Mouse (Mus musculus): ENCODE measurements around the gene Grn. TPM values are rescaled to one million over a fixed set of nuclear protein-coding genes. Genes with fewer than 3 reads are reported as not detected.
A peak's percentile ranks its signal among the peaks of the same experiment; 100 is the strongest.
"Not testable (repeated sequence)": the region's sequence is repeated elsewhere in the genome, so short reads cannot be mapped to it uniquely, and the experiment has no call there.

Grn gene
- total RNA-seq, 2 experiments from 2014 or later, result 60.6 to 66.4 TPM

GRCm38 (mm10) chr11:102405544-102406285 lies 24.4 kb upstream of the Grn start:
- DNase-seq (ENCODE audit: low spot score in 2 of 2), result no peak
- no peak for TF ChIP-seq CTCF (conservative IDR thresholded peaks at IDR 0.05)
- peak overlapping the region; percentile 58 for H3K4me3 ChIP-seq
- H3K27ac ChIP-seq, result peak overlapping the region; percentile 95; the same call in 1 of the 2 replicates

GRCm38 (mm10) chr11:102406401-102406800 lies 23.7 kb upstream of the Grn start:
- no peak for TF ChIP-seq CTCF (conservative IDR thresholded peaks at IDR 0.05)
- no peak for DNase-seq (ENCODE audit: low spot score in 2 of 2)
- H3K27ac ChIP-seq, result peak overlapping the region; percentile 95
- peak overlapping the region; percentile 58 for H3K4me3 ChIP-seq

- TF ChIP-seq CTCF (conservative IDR thresholded peaks at IDR 0.05), result 0 out of 2 replicates have a peak, but pooled peaks have one; percentile 2
- peak; percentile 86 to 89 for DNase-seq (ENCODE audit: low spot score in 2 of 2)
- peak overlapping the region; percentile 95 for H3K27ac ChIP-seq
Observed at GRCm38 (mm10) chr11:102406900-102407833, 22.9 kb upstream of the Grn start.

GRCm38 (mm10) chr11:102407834-102408215 lies 22.3 kb upstream of the Grn start, which contains the start of gene Slc25a39:
Gene Slc25a39, minus strand, starts transcription at chr11:102407946.
- DNase-seq (ENCODE audit: low spot score in 2 of 2), result no peak
- TF ChIP-seq CTCF (conservative IDR thresholded peaks at IDR 0.05), result no peak
- Histone ChIP-seq H3K4me3 (peak within 1 kb of the TSS; percentile 58), H3K27ac (peak within 1 kb of the TSS; percentile 95)

More at GRCm38 (mm10) chr11:102406900-102407833, 22.9 kb upstream of the Grn start:
- H3K4me3 ChIP-seq, result peak overlapping the region; percentile 58

- Histone ChIP-seq H3K27ac (peak overlapping the region; percentile 95), H3K4me3 (peak overlapping the region; percentile 58)
- TF ChIP-seq CTCF (conservative IDR thresholded peaks at IDR 0.05), result no peak
- peak; percentile 95 to 98 for DNase-seq (ENCODE audit: low spot score in 2 of 2)
Observed at GRCm38 (mm10) chr11:102408344-102408876, 21.7 kb upstream of the Grn start.

- no peak for DNase-seq (ENCODE audit: low spot score in 2 of 2)
- Histone ChIP-seq H3K27ac (peak overlapping the region; percentile 75), H3K4me3 (peak overlapping the region; percentile 58)
- no peak for TF ChIP-seq CTCF (conservative IDR thresholded peaks at IDR 0.05)
Observed at GRCm38 (mm10) chr11:102408888-102409794, 21.0 kb upstream of the Grn start.

- H3K4me3 ChIP-seq, result no peak overlapping the region
- no peak overlapping the region for H3K27ac ChIP-seq
- no peak for DNase-seq (ENCODE audit: low spot score in 2 of 2)
- TF ChIP-seq CTCF (conservative IDR thresholded peaks at IDR 0.05), result no peak
Observed at GRCm38 (mm10) chr11:102409795-102410330, 20.3 kb upstream of the Grn start.

GRCm38 (mm10) chr11:102410345-102410744 lies 19.8 kb upstream of the Grn start:
- not testable (repeated sequence) for H3K27ac ChIP-seq; H3K4me3 ChIP-seq; DNase-seq (ENCODE audit: low spot score in 2 of 2)
- TF ChIP-seq CTCF (conservative IDR thresholded peaks at IDR 0.05), result 0 out of 2 replicates have a peak, but pooled peaks have one; percentile 20

GRCm38 (mm10) chr11:102411061-102411460 lies 19.1 kb upstream of the Grn start:
- DNase-seq (ENCODE audit: low spot score in 2 of 2), result no peak
- TF ChIP-seq CTCF (conservative IDR thresholded peaks at IDR 0.05), result no peak
- Histone ChIP-seq H3K4me3 (no peak overlapping the region), H3K27ac (no peak overlapping the region)

- Histone ChIP-seq H3K4me3 (no peak overlapping the region), H3K27ac (no peak overlapping the region)
- TF ChIP-seq CTCF (conservative IDR thresholded peaks at IDR 0.05), result peak; percentile 88
- DNase-seq (ENCODE audit: low spot score in 2 of 2), result peak; percentile 81 to 94
Observed at GRCm38 (mm10) chr11:102411704-102412103, 18.4 kb upstream of the Grn start.

GRCm38 (mm10) chr11:102413059-102413458 lies 17.1 kb upstream of the Grn start:
- no peak for DNase-seq (ENCODE audit: low spot score in 2 of 2)

More at GRCm38 (mm10) chr11:102413059-102413458, 17.1 kb upstream of the Grn start:
- H3K4me3 ChIP-seq, result no peak overlapping the region
- TF ChIP-seq CTCF (conservative IDR thresholded peaks at IDR 0.05), result no peak
- H3K27ac ChIP-seq, result no peak overlapping the region

All from layer of hippocampus, adult 2 months (tissue).